Mouse (Mus musculus): ENCODE measurements around the gene Foxn2. TPM values are rescaled to one million over a fixed set of nuclear protein-coding genes. Genes with fewer than 3 reads are reported as not detected.
"Not testable (repeated sequence)": the region's sequence is repeated elsewhere in the genome, so short reads cannot be mapped to it uniquely, and the experiment has no call there.

Foxn2 gene
- 7.9 and 9.2 TPM in 2 replicates for polyA plus RNA-seq (2012; rRNA removed)

- peak; percentile 54 to 90 for DNase-seq (ENCODE audit: extremely low spot score in 1 of 2, low spot score in 1 of 2)
Measured at GRCm38 (mm10) chr17:88440285-88441000, at the start of gene Foxn2. TSS of gene Foxn2 (plus strand) at chr17:88440711.

- no peak for DNase-seq (ENCODE audit: extremely low spot score in 1 of 2, low spot score in 1 of 2)
Measured at GRCm38 (mm10) chr17:88397501-88397900, 43.0 kb upstream of the Foxn2 start.

- DNase-seq (ENCODE audit: extremely low spot score in 1 of 2, low spot score in 1 of 2) = no peak
Measured at GRCm38 (mm10) chr17:88398090-88398489, 42.4 kb upstream of the Foxn2 start.

- DNase-seq (ENCODE audit: extremely low spot score in 1 of 2, low spot score in 1 of 2) = no peak
Measured at GRCm38 (mm10) chr17:88398854-88399253, 41.7 kb upstream of the Foxn2 start.

GRCm38 (mm10) chr17:88400122-88400521 lies 40.4 kb upstream of the Foxn2 start:
- DNase-seq (ENCODE audit: extremely low spot score in 1 of 2, low spot score in 1 of 2) = no peak

- no peak for DNase-seq (ENCODE audit: extremely low spot score in 1 of 2, low spot score in 1 of 2)
Measured at GRCm38 (mm10) chr17:88400702-88401475, 39.6 kb upstream of the Foxn2 start.

GRCm38 (mm10) chr17:88403269-88403668 lies 37.2 kb upstream of the Foxn2 start:
- no peak for DNase-seq (ENCODE audit: extremely low spot score in 1 of 2, low spot score in 1 of 2)

GRCm38 (mm10) chr17:88404471-88404870 lies 36.0 kb upstream of the Foxn2 start:
- no peak for DNase-seq (ENCODE audit: extremely low spot score in 1 of 2, low spot score in 1 of 2)

- DNase-seq (ENCODE audit: extremely low spot score in 1 of 2, low spot score in 1 of 2) = no peak
Measured at GRCm38 (mm10) chr17:88405076-88405475, 35.4 kb upstream of the Foxn2 start.

GRCm38 (mm10) chr17:88409706-88410105 lies 30.8 kb upstream of the Foxn2 start:
- no peak for DNase-seq (ENCODE audit: extremely low spot score in 1 of 2, low spot score in 1 of 2)

- DNase-seq (ENCODE audit: extremely low spot score in 1 of 2, low spot score in 1 of 2) = no peak
Measured at GRCm38 (mm10) chr17:88413155-88413836, 27.2 kb upstream of the Foxn2 start.

- DNase-seq (ENCODE audit: extremely low spot score in 1 of 2, low spot score in 1 of 2) = no peak
Measured at GRCm38 (mm10) chr17:88420426-88420825, 20.1 kb upstream of the Foxn2 start.

GRCm38 (mm10) chr17:88421246-88421645 lies 19.3 kb upstream of the Foxn2 start:
- no peak for DNase-seq (ENCODE audit: extremely low spot score in 1 of 2, low spot score in 1 of 2)

GRCm38 (mm10) chr17:88430719-88431118 lies 9.8 kb upstream of the Foxn2 start:
- no peak for DNase-seq (ENCODE audit: extremely low spot score in 1 of 2, low spot score in 1 of 2)

GRCm38 (mm10) chr17:88431486-88431885 lies 9.0 kb upstream of the Foxn2 start:
- no peak for DNase-seq (ENCODE audit: extremely low spot score in 1 of 2, low spot score in 1 of 2)

GRCm38 (mm10) chr17:88431987-88432386 lies 8.5 kb upstream of the Foxn2 start:
- no peak for DNase-seq (ENCODE audit: extremely low spot score in 1 of 2, low spot score in 1 of 2)

- DNase-seq (ENCODE audit: extremely low spot score in 1 of 2, low spot score in 1 of 2) = no peak
Measured at GRCm38 (mm10) chr17:88435322-88435721, 5.2 kb upstream of the Foxn2 start.

- DNase-seq (ENCODE audit: extremely low spot score in 1 of 2, low spot score in 1 of 2) = no peak
Measured at GRCm38 (mm10) chr17:88436284-88436683, 4.2 kb upstream of the Foxn2 start.

GRCm38 (mm10) chr17:88436749-88437148 lies 3.8 kb upstream of the Foxn2 start:
- DNase-seq (ENCODE audit: extremely low spot score in 1 of 2, low spot score in 1 of 2) = not testable (repeated sequence)

- DNase-seq (ENCODE audit: extremely low spot score in 1 of 2, low spot score in 1 of 2) = no peak
Measured at GRCm38 (mm10) chr17:88437391-88437790, 3.1 kb upstream of the Foxn2 start.

- DNase-seq (ENCODE audit: extremely low spot score in 1 of 2, low spot score in 1 of 2) = no peak
Measured at GRCm38 (mm10) chr17:88439536-88440050, 918 bp upstream of the Foxn2 start.
